Mouse (Mus musculus) cerebellum, postnatal 25 days (tissue): ENCODE measurements around the gene Olfr810.

Source experiments
- DNase-seq, 2 experiments: peaks; one replicate each; pipeline ENCODE4 v3.0.0; 2021; ENCODE audit warnings: mixed read lengths in 2 of 2

The Olfr810 gene

GRCm38 (mm10) chr10:129794817-129795216 is at the start of gene Olfr810:
Gene Olfr810, minus strand, starts transcription at chr10:129794917.
- no peak for DNase-seq

DNA sequence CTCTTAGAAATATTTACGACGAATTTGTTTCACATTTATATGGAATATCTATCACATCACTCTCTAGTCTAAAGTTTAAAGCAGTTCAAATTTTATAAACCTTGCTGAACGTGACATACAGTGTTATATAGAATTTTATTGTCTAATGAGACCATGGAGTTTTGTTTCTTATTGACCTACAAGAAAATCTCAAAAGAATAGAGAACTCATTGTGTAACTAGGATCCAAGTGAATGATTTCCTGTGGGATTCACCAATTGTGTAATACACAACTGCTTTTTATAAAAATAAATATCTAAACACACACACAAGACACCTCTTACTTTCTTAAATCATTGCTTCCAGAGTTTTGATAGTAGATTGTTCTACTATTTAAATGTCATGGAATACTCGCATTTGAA is 9.6 kb upstream of the Olfr810 start, which contains the start of gene Olfr811:
Gene Olfr811 (minus strand): TSS at position 101 of the 400 bp plus-strand sequence.
- DNase-seq, result no peak

- DNase-seq, result no peak
Observed at GRCm38 (mm10) chr10:129778123-129778522, 16.6 kb downstream of the Olfr810 start.

GRCm38 (mm10) chr10:129774338-129774737 is 20.4 kb downstream of the Olfr810 start, which contains the start of gene Olfr809:
Gene Olfr809, plus strand, starts transcription at chr10:129774638.
- DNase-seq, result no peak

GRCm38 (mm10) chr10:129765182-129765581 is 29.5 kb downstream of the Olfr810 start, which contains the start of gene Olfr808:
Gene Olfr808, plus strand, starts transcription at chr10:129765482.
- no peak for DNase-seq

DNA sequence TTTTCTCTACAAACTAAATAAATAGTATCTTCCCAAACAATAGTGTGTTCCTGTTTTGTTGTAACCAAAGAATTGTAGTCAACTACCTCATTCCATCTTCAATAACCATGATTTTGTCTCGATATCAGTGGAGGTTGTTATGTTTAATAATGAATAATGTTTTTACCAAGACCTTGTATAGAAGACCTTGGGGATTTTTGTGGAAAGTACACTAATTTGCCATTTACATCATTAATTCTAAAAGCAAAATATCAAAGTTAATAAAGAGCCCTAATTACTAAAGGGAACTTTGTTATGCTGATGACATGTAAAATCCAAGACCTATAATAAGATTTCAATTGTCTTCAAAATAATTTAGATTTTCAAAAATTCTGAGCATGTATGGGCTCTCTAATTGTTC is 37.0 kb downstream of the Olfr810 start, which contains the start of gene Olfr807:
Gene Olfr807 (minus strand): TSS at position 101 of the 400 bp plus-strand sequence.
- no peak for DNase-seq

DNA sequence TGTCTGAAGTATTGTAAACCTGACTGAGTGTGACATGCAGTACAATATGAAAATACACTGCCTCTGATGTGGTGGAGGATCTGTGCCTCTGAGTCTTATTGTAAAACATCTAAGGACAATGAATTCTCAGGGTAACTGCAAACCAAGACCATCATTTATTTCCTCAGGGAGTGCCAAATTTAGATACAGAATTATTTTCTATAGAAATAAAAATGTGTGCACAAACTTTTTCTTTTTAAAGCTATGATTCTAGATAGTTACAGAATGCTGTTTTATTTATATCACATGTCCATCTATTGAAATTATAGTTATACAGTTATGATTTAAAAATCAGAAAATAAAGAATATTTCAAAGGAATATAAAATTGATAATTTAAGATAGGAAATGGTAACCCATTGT is 52.9 kb downstream of the Olfr810 start, which contains the start of gene Olfr806:
Gene Olfr806 (minus strand): TSS at position 101 of the 400 bp plus-strand sequence.
- no peak for DNase-seq
